Mouse (Mus musculus): ENCODE results near the gene Cldn7.

GRCm38 (mm10) chr11:69982877-69983276 is 18.3 kb downstream of the Cldn7 start:
- no peak for TF ChIP-seq EP300 (IDR thresholded peaks at IDR 0.05; ENCODE audit: low read depth in 1 of 2, low read length in 2 of 2)
- TF ChIP-seq CTCF (IDR thresholded peaks at IDR 0.05 in 2 of 3, conservative IDR thresholded peaks at IDR 0.05 in 1 of 3; ENCODE audit: control insufficient read depth in 1 of 3, insufficient read depth in 1 of 3, low read depth in 2 of 3, low read length in 3 of 3, poor library complexity in 1 of 3, severe bottlenecking in 1 of 3), result no peak
- TF ChIP-seq JUND (IDR thresholded peaks at IDR 0.05; ENCODE audit: low read depth, low read length), result no peak
- TF ChIP-seq UBTF (IDR thresholded peaks at IDR 0.05; ENCODE audit: borderline replicate concordance, insufficient read depth, low read depth, low read length), result no peak
- no peak for TF ChIP-seq SMC3 (IDR thresholded peaks at IDR 0.05; ENCODE audit: low read depth, low read length)
- TF ChIP-seq MAX (IDR thresholded peaks at IDR 0.05; ENCODE audit: low read length), result no peak
- no peak for TF ChIP-seq POLR2AphosphoS2 (IDR thresholded peaks at IDR 0.05; ENCODE audit: low read length)
- TF ChIP-seq POLR2A (IDR thresholded peaks at IDR 0.05; ENCODE audit: control insufficient read depth in 1 of 2, insufficient read depth in 1 of 2, low read depth in 1 of 2, low read length in 2 of 2, poor library complexity in 1 of 2), result no peak
- TF ChIP-seq GATA1 (IDR thresholded peaks at IDR 0.05; ENCODE audit: low read depth, low read length), result no peak
- TF ChIP-seq USF2 (IDR thresholded peaks at IDR 0.05; ENCODE audit: borderline replicate concordance in 1 of 2, insufficient read depth in 1 of 2, low read depth in 1 of 2, low read length in 2 of 2), result no peak
- no peak for TF ChIP-seq SIN3A (IDR thresholded peaks at IDR 0.05; ENCODE audit: low read length)
